Mouse (Mus musculus) right cerebral cortex, postnatal 10 days (tissue): ENCODE measurements around the gene D330045A20Rik.
A peak's percentile ranks its signal among the peaks of the same experiment; 100 is the strongest.
"Not testable (repeated sequence)": the region's sequence is repeated elsewhere in the genome, so short reads cannot be mapped to it uniquely, and the experiment has no call there.

Experiments used
- DNase-seq, 2 experiments: peaks; one replicate each; pipeline ENCODE4 v3.0.0; 2021; ENCODE audit warnings: low spot score in 2 of 2

Gene D330045A20Rik

GRCm38 (mm10) chrX:139480022-139480894 lies at the start of gene D330045A20Rik:
Gene D330045A20Rik (plus strand): TSS chrX:139480367.
- peak; percentile 32 to 41 for DNase-seq

- DNase-seq = peak in 1 of 2 experiments; percentile 28
These were observed 47.6 kb upstream of the D330045A20Rik start for GRCm38 (mm10) chrX:139432550-139432949.

- no peak for DNase-seq
These were observed 45.0 kb upstream of the D330045A20Rik start for GRCm38 (mm10) chrX:139435202-139435601.

GRCm38 (mm10) chrX:139441057-139441456 lies 39.1 kb upstream of the D330045A20Rik start:
- not testable (repeated sequence) for DNase-seq

GRCm38 (mm10) chrX:139456812-139457211 lies 23.4 kb upstream of the D330045A20Rik start:
- DNase-seq = no peak

- DNase-seq = no peak
These were observed 1.9 kb downstream of the D330045A20Rik start for GRCm38 (mm10) chrX:139482083-139482482.

- DNase-seq = no peak
These were observed 4.8 kb downstream of the D330045A20Rik start for GRCm38 (mm10) chrX:139484974-139485373.

- no peak for DNase-seq
These were observed 36.0 kb downstream of the D330045A20Rik start for GRCm38 (mm10) chrX:139516156-139516555.

- no peak for DNase-seq
These were observed 39.1 kb downstream of the D330045A20Rik start for GRCm38 (mm10) chrX:139519251-139519650.

GRCm38 (mm10) chrX:139524303-139525091 lies 44.3 kb downstream of the D330045A20Rik start:
- no peak for DNase-seq

- no peak for DNase-seq
These were observed 45.6 kb downstream of the D330045A20Rik start for GRCm38 (mm10) chrX:139525724-139526123.

GRCm38 (mm10) chrX:139526984-139527383 lies 46.8 kb downstream of the D330045A20Rik start:
- no peak for DNase-seq

GRCm38 (mm10) chrX:139529678-139530077 lies 49.5 kb downstream of the D330045A20Rik start:
- no peak for DNase-seq

GRCm38 (mm10) chrX:139532293-139532692 lies 52.1 kb downstream of the D330045A20Rik start:
- no peak for DNase-seq

GRCm38 (mm10) chrX:139537641-139538397 lies 57.7 kb downstream of the D330045A20Rik start:
- DNase-seq = no peak

GRCm38 (mm10) chrX:139543726-139544125 lies 63.6 kb downstream of the D330045A20Rik start:
- no peak for DNase-seq

GRCm38 (mm10) chrX:139550456-139550855 lies 70.3 kb downstream of the D330045A20Rik start:
- DNase-seq = no peak

- no peak for DNase-seq
These were observed 71.9 kb downstream of the D330045A20Rik start for GRCm38 (mm10) chrX:139552090-139552489.

- DNase-seq = no peak
These were observed 82.2 kb downstream of the D330045A20Rik start for GRCm38 (mm10) chrX:139562255-139562924.

- no peak for DNase-seq
These were observed 82.8 kb downstream of the D330045A20Rik start, which contains the start of gene Rnf128 for GRCm38 (mm10) chrX:139562925-139563461. Gene Rnf128 (plus strand): TSS chrX:139563316.

GRCm38 (mm10) chrX:139570054-139570453 lies 89.9 kb downstream of the D330045A20Rik start:
- DNase-seq = no peak
